Mouse (Mus musculus) embryonic facial prominence, embryonic 10.5 days (tissue): Measurements from ENCODE around the gene Elmo1. TPM values are rescaled to one million over a fixed set of nuclear protein-coding genes. Genes with fewer than 3 reads are reported as not detected.

Experiments used
- DNase-seq: peaks from one replicate; pipeline ENCODE4 v3.0.0-alpha.2; 2017; ENCODE audit warnings: low spot score
- H3K27ac ChIP-seq: fragments of 300-500 bp; sonication (generic); replicated peaks from 2 replicates; pipeline ENCODE4 v1.5.1; 2016; ENCODE audit warnings: mild to moderate bottlenecking
- H3K27me3 ChIP-seq: fragments of 300-500 bp; sonication (generic); replicated peaks from 2 replicates; pipeline ENCODE4 v1.6.1; 2016; ENCODE audit warnings: low read depth, mild to moderate bottlenecking; ENCODE audit not compliant: poor library complexity, severe bottlenecking
- H3K36me3 ChIP-seq: fragments of 300-500 bp; sonication (generic); replicated peaks from 2 replicates; pipeline ENCODE4 v1.6.1; 2016; ENCODE audit warnings: mild to moderate bottlenecking, moderate library complexity
- H3K4me1 ChIP-seq: fragments of 300-500 bp; sonication (generic); 2 replicates; pipeline ENCODE4 v1.6.1; 2016
- H3K4me3 ChIP-seq: fragments of 300-500 bp; sonication (generic); 2 replicates; pipeline ENCODE4 v1.5.1; 2016; ENCODE audit warnings: mild to moderate bottlenecking, moderate library complexity
- H3K9me3 ChIP-seq: fragments of 300-500 bp; sonication (generic); 2 replicates; pipeline ENCODE4 v1.6.1; 2016; ENCODE audit warnings: mild to moderate bottlenecking
- WGBS: fragments of 180-500 bp; shearing (Covaris S2); methylation state at CpG from one replicate; pipeline ENCODE4 v1.1.7; 2016; 5-methylcytosine and 5-hydroxymethylcytosine counted together
- polyA plus RNA-seq: library from polyadenylated mRNA; unstranded; fragments of >200 nt; fragmentation: Nextera tagmentation; extraction: Ambion mirVana; gene quantifications from 2 replicates; pipeline ENCODE4 v1.2.1, GENCODE M21; 2016

Gene Elmo1
- polyA plus RNA-seq, 1 experiment from 2014 or later: 9.0 TPM

DNA sequence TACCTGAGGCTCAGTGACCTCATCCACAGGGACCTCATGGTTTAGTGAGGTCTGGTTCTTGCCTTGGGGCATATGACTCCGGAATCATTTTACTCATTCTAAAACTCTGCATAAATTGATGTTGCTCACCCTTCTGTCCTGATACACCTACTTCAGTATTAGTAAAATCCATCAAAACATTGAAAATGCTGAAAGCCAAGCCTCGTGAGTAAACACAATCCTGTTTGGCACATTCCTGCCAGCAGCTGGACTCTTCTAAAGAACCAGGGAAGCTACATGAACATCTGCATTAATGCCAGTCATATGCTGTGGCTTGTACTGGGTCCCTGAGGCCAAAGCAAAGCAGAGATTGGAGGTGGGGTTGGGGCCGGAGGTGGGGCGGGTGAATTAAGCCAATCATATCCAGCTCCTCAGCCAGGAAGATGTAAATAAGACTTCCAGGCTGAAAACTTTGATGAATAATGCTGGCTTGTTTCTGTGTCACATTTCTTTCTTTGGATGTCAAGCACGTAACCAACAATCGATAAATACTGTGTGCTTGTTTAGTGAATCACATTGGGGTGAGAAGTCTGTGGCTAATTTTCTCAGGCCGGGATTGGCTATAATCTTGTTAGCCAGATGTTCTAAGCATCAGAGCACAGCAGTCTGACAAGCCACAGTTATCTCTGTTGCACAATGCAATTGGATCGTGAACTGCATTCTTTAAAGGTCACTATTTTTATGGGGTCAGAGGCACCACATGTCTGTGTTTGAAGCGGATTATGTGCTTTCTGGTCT, 24.9 kb downstream of the Elmo1 start:
- Histone ChIP-seq H3K27me3 (no peaks in the 10 kb centered on the region), H3K27ac (no peak overlapping the region), H3K4me3 (no peak overlapping the region), H3K36me3 (no peaks in the 10 kb centered on the region), H3K9me3 (no peaks in the 10 kb centered on the region), H3K4me1 (peaks cover 35% of the 10 kb centered on the region)
- 52% methylated on average over 9 of the region's 9 CpGs for WGBS
- DNase-seq: peak; percentile 34

DNA sequence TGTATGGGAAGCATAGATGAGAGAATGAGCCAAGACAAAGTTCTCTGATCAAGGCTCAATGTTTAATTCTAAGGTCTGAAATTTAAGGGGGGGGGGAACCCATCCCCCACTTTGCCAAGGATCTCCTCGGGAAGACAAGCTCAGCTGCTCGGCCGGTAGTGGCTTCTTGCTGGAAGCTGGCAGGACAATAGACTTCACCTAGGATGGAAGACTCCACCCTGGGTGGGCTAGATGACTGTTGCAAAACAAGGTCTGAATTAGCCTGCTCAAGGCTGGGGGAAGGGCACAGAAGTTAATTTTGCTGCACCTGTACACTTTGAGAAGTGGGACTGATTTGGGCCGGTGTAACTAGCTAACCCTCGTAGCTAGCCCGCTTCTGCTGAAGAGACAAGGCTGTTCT, 25.6 kb downstream of the Elmo1 start:
- no peaks in the 10 kb centered on the region for H3K27me3 ChIP-seq
- no peaks in the 10 kb centered on the region for H3K36me3 ChIP-seq
- DNase-seq: no peak
- 59% methylated on average over 6 of the region's 6 CpGs for whole genome bisulfite sequencing
- H3K4me3 ChIP-seq: no peak overlapping the region
- H3K27ac ChIP-seq: no peak overlapping the region
- H3K4me1 ChIP-seq: peaks cover 35% of the 10 kb centered on the region
- H3K9me3 ChIP-seq: no peaks in the 10 kb centered on the region

DNA sequence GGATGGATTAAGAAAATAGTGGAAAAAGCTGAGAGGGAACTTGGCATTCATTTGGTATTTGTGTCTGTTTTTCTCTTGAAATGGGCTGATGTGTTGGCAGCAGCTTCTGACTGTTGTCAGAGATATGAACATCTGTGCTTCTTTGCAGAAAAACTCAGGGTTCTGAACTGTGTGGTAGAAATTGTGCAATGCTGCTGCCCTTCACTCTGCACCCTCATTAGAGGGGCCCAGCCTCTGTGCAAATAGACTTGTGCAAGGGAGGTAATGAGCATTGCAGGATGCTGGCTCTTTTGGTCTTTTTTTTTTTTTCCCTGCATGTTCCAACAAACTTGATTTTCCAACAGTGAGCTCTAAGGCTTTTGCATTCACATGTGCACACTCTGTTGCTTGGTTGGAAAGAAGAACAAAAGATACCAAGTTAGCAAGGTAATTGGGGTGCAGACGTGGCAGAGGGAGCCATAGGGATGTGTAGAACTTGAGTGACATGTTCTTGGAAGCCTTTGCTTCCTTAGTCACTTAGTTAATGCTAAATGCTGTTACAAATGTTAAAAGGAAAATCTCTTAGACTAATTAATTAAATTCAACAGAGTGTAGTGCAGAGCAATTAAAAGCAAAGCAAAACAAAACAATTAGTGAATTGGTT, 26.6 kb downstream of the Elmo1 start:
- no peak overlapping the region for H3K27ac ChIP-seq
- H3K4me3 ChIP-seq: no peak overlapping the region
- WGBS: 57% methylated on average over 1 of the region's 1 CpGs
- H3K36me3 ChIP-seq: no peaks in the 10 kb centered on the region
- H3K4me1 ChIP-seq: peaks cover 29% of the 10 kb centered on the region
- DNase-seq: no peak
- H3K27me3 ChIP-seq: no peaks in the 10 kb centered on the region
- H3K9me3 ChIP-seq: no peaks in the 10 kb centered on the region

DNA sequence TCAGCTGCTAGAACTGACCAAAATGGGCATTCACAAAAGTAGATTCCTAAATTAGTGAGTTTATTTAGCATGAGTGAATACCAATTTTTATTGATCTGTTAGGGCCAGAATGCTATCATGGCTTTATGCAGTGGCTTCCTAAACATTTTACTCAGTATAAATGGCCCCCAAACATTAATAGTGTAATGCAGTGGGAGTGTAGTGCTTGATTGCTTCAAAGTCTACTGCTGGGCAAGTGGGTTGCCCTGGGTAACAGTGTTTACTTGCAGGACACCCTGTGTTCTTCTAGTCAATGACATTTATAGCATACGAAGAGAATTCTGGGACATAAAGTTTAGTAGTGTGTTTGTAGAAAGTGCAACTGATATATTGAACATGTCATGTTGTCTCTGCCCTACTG, 27.3 kb downstream of the Elmo1 start:
- Histone ChIP-seq H3K4me3 (no peak overlapping the region), H3K9me3 (no peaks in the 10 kb centered on the region), H3K27me3 (no peaks in the 10 kb centered on the region), H3K4me1 (peaks cover 24% of the 10 kb centered on the region), H3K36me3 (no peaks in the 10 kb centered on the region), H3K27ac (no peak overlapping the region)
- DNase-seq: no peak
- 88% methylated on average over 1 of the region's 1 CpGs for WGBS

DNA sequence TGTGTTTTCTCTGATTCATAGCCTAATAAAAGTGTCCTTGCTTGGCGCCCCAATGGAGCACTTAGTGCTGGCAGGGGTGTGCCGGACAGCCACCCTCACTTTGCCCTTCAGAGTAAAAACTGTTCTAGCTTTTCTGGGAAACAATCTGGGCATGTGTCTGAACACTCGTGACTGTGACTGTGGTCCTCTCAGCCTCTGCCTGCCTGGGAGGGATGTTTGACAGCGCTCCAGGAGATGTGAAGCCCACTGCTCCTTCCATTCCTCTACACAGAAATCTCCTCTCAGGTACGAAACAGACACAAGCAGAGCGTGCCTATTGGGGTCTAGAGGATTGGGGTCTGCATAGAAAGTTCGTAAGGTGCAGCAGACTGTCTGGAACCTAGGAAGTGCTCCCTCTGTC, 28.5 kb downstream of the Elmo1 start:
- Histone ChIP-seq H3K9me3 (no peaks in the 10 kb centered on the region), H3K27me3 (no peaks in the 10 kb centered on the region), H3K4me1 (peaks cover 20% of the 10 kb centered on the region), H3K4me3 (no peak overlapping the region), H3K36me3 (no peaks in the 10 kb centered on the region), H3K27ac (no peak overlapping the region)
- 89% methylated on average over 7 of the region's 7 CpGs for WGBS
- no peak for DNase-seq

DNA sequence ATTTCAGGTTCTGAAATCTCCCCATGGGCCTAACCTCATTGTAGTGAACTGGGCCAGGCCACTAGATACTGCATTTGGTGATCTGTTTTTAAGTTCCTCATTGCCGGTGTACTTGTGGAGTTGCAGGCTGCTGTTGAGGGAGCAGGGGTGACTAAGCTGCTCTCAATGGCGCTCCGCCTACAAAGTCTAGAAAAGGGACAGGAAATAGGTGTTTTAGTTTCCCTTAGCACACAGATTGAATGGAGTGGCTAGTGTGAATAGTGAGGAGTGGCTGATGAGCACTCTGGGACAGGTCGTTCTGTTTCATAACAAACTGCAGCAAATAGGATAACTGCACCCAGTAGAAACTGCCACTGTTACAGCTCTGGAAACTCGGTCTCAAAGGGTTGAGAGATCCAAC, 30.3 kb downstream of the Elmo1 start:
- no peaks in the 10 kb centered on the region for H3K36me3 ChIP-seq
- no peaks in the 10 kb centered on the region for H3K9me3 ChIP-seq
- DNase-seq: no peak
- WGBS: 78% methylated on average over 5 of the region's 5 CpGs
- H3K4me1 ChIP-seq: peaks cover 12% of the 10 kb centered on the region
- no peak overlapping the region for H3K4me3 ChIP-seq
- H3K27me3 ChIP-seq: no peaks in the 10 kb centered on the region
- no peak overlapping the region for H3K27ac ChIP-seq

DNA sequence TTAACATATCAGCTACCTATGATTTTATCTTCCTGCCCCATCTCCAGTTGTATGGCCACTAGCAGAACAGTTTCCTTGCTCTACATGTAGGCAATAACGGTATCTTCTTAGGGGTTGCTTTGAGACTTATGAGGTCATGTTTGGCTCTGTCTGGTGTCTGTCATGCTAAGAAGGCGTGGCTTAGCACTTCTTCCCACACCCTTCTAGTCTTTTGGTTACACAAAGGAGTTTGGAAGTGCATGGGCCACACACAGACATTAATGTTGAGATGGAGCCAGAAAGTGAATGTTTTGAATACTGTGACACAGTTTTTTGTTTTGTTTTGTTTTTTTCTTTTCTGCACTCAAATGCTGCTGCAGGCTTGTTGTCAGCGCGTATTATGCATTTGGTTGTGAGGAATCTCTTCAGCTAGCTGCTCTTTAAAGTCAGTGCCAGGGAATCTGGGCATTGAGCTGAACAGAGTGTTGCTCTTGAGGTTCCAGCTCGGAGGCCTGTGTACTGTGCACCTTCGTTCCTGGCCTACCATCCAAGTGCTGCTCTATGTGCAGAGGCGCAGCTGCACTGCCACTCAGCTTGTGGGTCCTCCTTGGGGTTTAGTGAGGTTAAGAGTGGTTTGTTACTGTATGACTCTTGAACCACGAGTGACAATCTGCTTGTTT, 31.1 kb downstream of the Elmo1 start:
- DNase-seq: no peak
- no peaks in the 10 kb centered on the region for H3K27me3 ChIP-seq
- peaks cover 4% of the 10 kb centered on the region for H3K4me1 ChIP-seq
- WGBS: 89% methylated on average over 8 of the region's 8 CpGs
- no peaks in the 10 kb centered on the region for H3K9me3 ChIP-seq
- no peaks in the 10 kb centered on the region for H3K36me3 ChIP-seq
- no peak overlapping the region for H3K4me3 ChIP-seq
- H3K27ac ChIP-seq: no peak overlapping the region

DNA sequence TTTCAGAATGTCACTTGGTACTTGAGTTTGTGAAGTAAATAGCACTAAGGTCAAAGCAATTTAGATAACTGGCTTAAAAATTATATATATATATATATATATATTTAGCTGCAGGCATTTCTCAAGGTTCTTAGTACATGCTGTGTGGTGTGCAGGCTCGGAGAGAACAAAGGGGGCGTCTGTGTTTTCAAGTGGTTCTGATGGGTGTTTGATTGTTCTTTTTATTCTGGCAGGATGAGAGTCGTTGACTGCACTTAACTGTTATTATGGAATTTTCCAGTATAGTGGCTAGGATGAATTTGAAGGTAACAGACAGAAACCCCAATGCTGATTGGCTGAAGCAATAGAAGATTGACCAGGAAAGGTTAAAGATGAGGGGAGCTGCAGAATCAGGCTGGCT, 33.6 kb downstream of the Elmo1 start:
- H3K27me3 ChIP-seq: no peaks in the 10 kb centered on the region
- no peak overlapping the region for H3K27ac ChIP-seq
- DNase-seq: no peak
- no peaks in the 10 kb centered on the region for H3K36me3 ChIP-seq
- 51% methylated on average over 3 of the region's 3 CpGs for WGBS
- H3K4me3 ChIP-seq: no peak overlapping the region
- no peaks in the 10 kb centered on the region for H3K4me1 ChIP-seq
- no peaks in the 10 kb centered on the region for H3K9me3 ChIP-seq

DNA sequence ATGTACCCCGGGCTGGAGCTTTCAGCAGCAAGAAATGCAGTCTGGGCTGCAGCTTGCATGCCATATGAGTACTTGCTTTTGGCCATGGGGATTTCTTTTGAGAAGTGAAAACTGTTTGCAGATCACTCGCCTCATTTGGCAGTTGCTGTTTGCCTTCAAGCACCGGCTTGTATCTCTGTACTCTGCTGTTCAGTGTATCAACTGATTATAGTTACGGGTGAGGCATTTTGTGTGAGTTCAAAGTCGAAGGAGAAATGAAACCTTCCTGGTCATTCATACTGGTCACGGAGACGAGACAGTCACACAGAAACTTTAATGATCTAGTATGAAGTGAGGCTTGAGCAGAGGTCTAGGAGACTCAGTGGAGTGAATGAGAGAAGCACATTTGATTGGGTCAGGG, 34.6 kb downstream of the Elmo1 start:
- DNase-seq: no peak
- Histone ChIP-seq H3K36me3 (no peaks in the 10 kb centered on the region), H3K27me3 (no peaks in the 10 kb centered on the region), H3K4me3 (no peak overlapping the region), H3K9me3 (no peaks in the 10 kb centered on the region), H3K27ac (no peak overlapping the region), H3K4me1 (no peaks in the 10 kb centered on the region)
- 82% methylated on average over 7 of the region's 7 CpGs for WGBS

DNA sequence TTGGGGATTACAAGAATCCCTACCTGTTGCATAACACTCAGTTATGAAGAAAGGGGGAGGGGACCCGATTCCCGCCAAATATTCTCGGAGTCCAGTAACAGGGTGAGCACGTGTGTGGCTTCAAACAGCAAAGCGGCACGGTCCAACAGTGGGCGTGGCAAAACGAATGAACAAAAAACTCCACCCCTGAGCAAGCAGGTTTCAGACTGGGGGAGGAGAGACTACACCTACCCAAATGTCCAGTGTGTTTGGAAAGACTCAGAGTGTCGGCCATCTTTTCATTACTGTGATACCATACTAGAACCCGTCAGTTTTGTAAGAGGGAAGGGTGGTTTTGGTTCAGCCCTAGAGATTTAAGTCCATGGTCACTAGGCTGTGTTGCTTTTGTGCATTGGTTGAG, 35.4 kb downstream of the Elmo1 start:
- Histone ChIP-seq H3K36me3 (no peaks in the 10 kb centered on the region), H3K4me1 (no peaks in the 10 kb centered on the region), H3K4me3 (no peak overlapping the region), H3K9me3 (no peaks in the 10 kb centered on the region), H3K27me3 (no peaks in the 10 kb centered on the region), H3K27ac (no peak overlapping the region)
- no peak for DNase-seq
- 94% methylated on average over 10 of the region's 10 CpGs for WGBS

DNA sequence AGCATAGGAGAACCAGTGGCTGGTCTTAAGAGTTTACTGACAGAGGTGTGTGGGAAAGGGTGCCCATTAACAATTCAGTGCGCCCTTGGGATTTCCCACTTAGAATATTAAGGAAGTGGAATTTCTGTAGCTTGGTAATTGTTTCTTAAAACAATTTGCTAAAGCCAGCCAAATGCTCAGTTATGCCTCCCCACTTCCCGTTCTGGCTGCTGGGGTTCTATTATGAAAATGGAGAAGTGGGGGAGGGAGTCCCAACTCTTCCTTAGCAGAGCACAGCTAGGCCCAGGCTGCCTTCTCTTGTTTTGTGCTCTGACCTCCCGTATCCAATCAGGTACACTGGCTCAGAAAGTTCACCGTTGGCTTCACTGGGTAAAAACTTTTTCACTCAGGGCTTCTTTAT, 37.2 kb downstream of the Elmo1 start:
- WGBS: 67% methylated on average over 4 of the region's 4 CpGs

DNA sequence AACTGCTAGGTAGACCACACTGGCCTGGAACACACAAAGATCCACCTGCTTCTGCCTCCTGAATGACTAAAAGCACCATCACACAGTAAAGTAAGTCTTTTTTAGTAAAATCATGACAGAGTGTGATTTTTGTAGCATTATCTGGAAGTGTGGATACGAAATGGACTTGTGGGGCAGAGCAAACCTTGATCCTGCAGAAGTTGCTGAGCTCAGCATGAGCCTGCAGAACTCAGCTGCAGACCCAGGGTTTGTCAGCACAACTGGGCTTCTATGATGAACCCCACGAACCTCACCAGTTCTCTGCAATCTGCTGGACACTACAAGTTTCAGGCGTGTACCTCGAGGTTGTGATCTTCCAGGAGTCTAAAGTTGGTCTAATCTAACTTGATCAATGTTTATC, 37.7 kb downstream of the Elmo1 start:
- DNase-seq: no peak
- WGBS: 91% methylated on average over 4 of the region's 4 CpGs
- Histone ChIP-seq H3K27me3 (no peaks in the 10 kb centered on the region), H3K36me3 (no peaks in the 10 kb centered on the region), H3K27ac (no peak overlapping the region), H3K4me3 (no peak overlapping the region), H3K9me3 (no peaks in the 10 kb centered on the region), H3K4me1 (peaks cover 4% of the 10 kb centered on the region; the same call in 1 of the 2 replicates)

More for the DNA sequence above, 37.2 kb downstream of the Elmo1 start:
- no peak overlapping the region for H3K4me3 ChIP-seq
- no peak for DNase-seq
- H3K4me1 ChIP-seq: no peaks in the 10 kb centered on the region; the same call in 1 of the 2 replicates
- no peaks in the 10 kb centered on the region for H3K9me3 ChIP-seq
- no peak overlapping the region for H3K27ac ChIP-seq
- no peaks in the 10 kb centered on the region for H3K36me3 ChIP-seq
- no peaks in the 10 kb centered on the region for H3K27me3 ChIP-seq

DNA sequence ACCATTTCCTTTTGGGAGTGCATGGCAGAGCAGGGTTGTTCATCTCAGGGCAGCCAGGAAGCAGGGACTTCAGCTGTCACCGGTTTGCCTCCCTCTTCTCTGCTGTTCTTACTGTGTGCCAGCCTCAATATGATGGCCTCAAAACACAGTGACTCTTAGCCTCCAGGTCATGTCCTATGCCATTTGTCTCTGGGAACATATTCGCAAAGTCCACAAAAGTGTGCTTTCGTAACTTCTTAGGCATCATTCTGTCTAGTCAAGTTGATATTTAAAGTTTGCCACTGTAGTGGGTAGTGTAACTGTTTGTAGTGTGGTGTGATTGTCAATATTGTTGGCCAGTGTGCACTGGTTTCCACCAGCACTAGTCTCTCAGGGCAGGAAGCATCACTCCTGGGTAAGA, 40.3 kb downstream of the Elmo1 start:
- H3K27ac ChIP-seq: no peak overlapping the region
- 88% methylated on average over 3 of the region's 3 CpGs for WGBS
- H3K27me3 ChIP-seq: no peaks in the 10 kb centered on the region
- H3K4me3 ChIP-seq: no peak overlapping the region
- DNase-seq: no peak
- H3K4me1 ChIP-seq: peaks cover 19% of the 10 kb centered on the region
- no peaks in the 10 kb centered on the region for H3K36me3 ChIP-seq
- H3K9me3 ChIP-seq: no peaks in the 10 kb centered on the region
